Mouse (Mus musculus): ENCODE results near the gene Rpl7l1. TPM values are rescaled to one million over a fixed set of nuclear protein-coding genes. Genes with fewer than 3 reads are reported as not detected.

Gene Rpl7l1
- total RNA-seq, 2 experiments from 2014 or later, result 34.9 to 55.9 TPM

- H3K4me3 ChIP-seq, result no peak overlapping the region
- no peak for TF ChIP-seq CTCF (IDR thresholded peaks at IDR 0.05)
- intact Hi-C loops (cut with DNase I), result no loop called here
Observed at GRCm38 (mm10) chr17:46749282-46749681, 33.2 kb downstream of the Rpl7l1 start.

GRCm38 (mm10) chr17:46747806-46748205, 34.7 kb downstream of the Rpl7l1 start:
- intact Hi-C loops (cut with DNase I), result no loop called here
- no peak for TF ChIP-seq CTCF (IDR thresholded peaks at IDR 0.05)
- DNase-seq, result no peak
- no peak overlapping the region for H3K4me3 ChIP-seq
- no peak overlapping the region for H3K27ac ChIP-seq

More at GRCm38 (mm10) chr17:46749282-46749681, 33.2 kb downstream of the Rpl7l1 start:
- no peak overlapping the region for H3K27ac ChIP-seq
- DNase-seq, result no peak

GRCm38 (mm10) chr17:46747234-46747633, 35.2 kb downstream of the Rpl7l1 start:
- Histone ChIP-seq H3K4me3 (no peak overlapping the region), H3K27ac (no peak overlapping the region)
- TF ChIP-seq CTCF (IDR thresholded peaks at IDR 0.05), result no peak
- no peak for DNase-seq
- intact Hi-C loops (cut with DNase I), result no loop called here

- no peak for DNase-seq
- H3K4me3 ChIP-seq, result no peak overlapping the region
- TF ChIP-seq CTCF (IDR thresholded peaks at IDR 0.05), result no peak
- intact Hi-C loops (cut with DNase I), result no loop called here
- H3K27ac ChIP-seq, result no peak overlapping the region
Observed at GRCm38 (mm10) chr17:46745506-46745905, 37.0 kb downstream of the Rpl7l1 start.

- intact Hi-C loops (cut with DNase I), result no loop called here
- DNase-seq, result no peak
- no peak for TF ChIP-seq CTCF (IDR thresholded peaks at IDR 0.05)
Observed at GRCm38 (mm10) chr17:46742986-46743385, 39.5 kb downstream of the Rpl7l1 start.

GRCm38 (mm10) chr17:46741305-46741704, 41.2 kb downstream of the Rpl7l1 start:
- intact Hi-C loops (cut with DNase I), result no loop called here
- TF ChIP-seq CTCF (IDR thresholded peaks at IDR 0.05), result no peak

More at GRCm38 (mm10) chr17:46742986-46743385, 39.5 kb downstream of the Rpl7l1 start:
- no peak overlapping the region for H3K27ac ChIP-seq
- H3K4me3 ChIP-seq, result no peak overlapping the region

GRCm38 (mm10) chr17:46736160-46736559, 46.3 kb downstream of the Rpl7l1 start:
- intact Hi-C loops (cut with DNase I), result no loop called here
- DNase-seq, result no peak
- Histone ChIP-seq H3K27ac (no peak overlapping the region), H3K4me3 (no peak overlapping the region)
- peak; percentile 51 for TF ChIP-seq CTCF (IDR thresholded peaks at IDR 0.05)

More at GRCm38 (mm10) chr17:46741305-46741704, 41.2 kb downstream of the Rpl7l1 start:
- Histone ChIP-seq H3K27ac (no peak overlapping the region), H3K4me3 (no peak overlapping the region)
- no peak for DNase-seq

- TF ChIP-seq CTCF (IDR thresholded peaks at IDR 0.05), result no peak
- no peak for DNase-seq
- intact Hi-C loops (cut with DNase I), result no loop called here
- H3K27ac ChIP-seq, result no peak overlapping the region
- H3K4me3 ChIP-seq, result no peak overlapping the region
Observed at GRCm38 (mm10) chr17:46735287-46735686, 47.2 kb downstream of the Rpl7l1 start.

- no peak for TF ChIP-seq CTCF (IDR thresholded peaks at IDR 0.05)
- Histone ChIP-seq H3K27ac (no peak overlapping the region), H3K4me3 (no peak overlapping the region)
- DNase-seq, result no peak
- intact Hi-C loops (cut with DNase I), result no loop called here
Observed at GRCm38 (mm10) chr17:46734055-46734454, 48.4 kb downstream of the Rpl7l1 start.

GRCm38 (mm10) chr17:46728904-46729318, 53.6 kb downstream of the Rpl7l1 start, which contains the start of gene Gnmt:
TSS of gene Gnmt (minus strand) at chr17:46729168.
- intact Hi-C loops (cut with DNase I), result no loop called here
- no peak for DNase-seq
- no peak for TF ChIP-seq CTCF (IDR thresholded peaks at IDR 0.05)
- Histone ChIP-seq H3K4me3 (peak within 1 kb of the TSS; percentile 42), H3K27ac (0 out of 2 replicates have a peak within 1 kb of the TSS, but pooled peaks have one; percentile 10)

GRCm38 (mm10) chr17:46728496-46728895, 54.0 kb downstream of the Rpl7l1 start:
- DNase-seq, result no peak
- peak overlapping the region; percentile 42 for H3K4me3 ChIP-seq
- TF ChIP-seq CTCF (IDR thresholded peaks at IDR 0.05), result no peak
- 0 out of 2 replicates have a peak overlapping the region, but pooled peaks have one; percentile 10 for H3K27ac ChIP-seq
- intact Hi-C loops (cut with DNase I), result no loop called here

- peak; percentile 47 for TF ChIP-seq CTCF (IDR thresholded peaks at IDR 0.05)
- intact Hi-C loops (cut with DNase I), result no loop called here
- no peak for DNase-seq
- Histone ChIP-seq H3K4me3 (no peak overlapping the region), H3K27ac (no peak overlapping the region)
Observed at GRCm38 (mm10) chr17:46728021-46728420, 54.5 kb downstream of the Rpl7l1 start.

GRCm38 (mm10) chr17:46727271-46727670, 55.2 kb downstream of the Rpl7l1 start:
- intact Hi-C loops (cut with DNase I), result no loop called here
- no peak for DNase-seq
- no peak for TF ChIP-seq CTCF (IDR thresholded peaks at IDR 0.05)
- H3K4me3 ChIP-seq, result no peak overlapping the region
- H3K27ac ChIP-seq, result no peak overlapping the region
